Mouse (Mus musculus) brain, embryonic 14.5 days (tissue): Measurements from ENCODE around the gene Gm10912. TPM values are rescaled to one million over a fixed set of nuclear protein-coding genes. Genes with fewer than 3 reads are reported as not detected.
"Not testable (repeated sequence)": the region's sequence is repeated elsewhere in the genome, so short reads cannot be mapped to it uniquely, and the experiment has no call there.

ENCODE experiments used
- DNase-seq: peaks from one replicate; pipeline ENCODE4 v3.0.0-alpha.2; 2011; ENCODE audit warnings: low read depth
- CTCF ChIP-seq: fragments of 200-500 bp; IDR thresholded peaks from 2 replicates; pipeline ENCODE4 v1.5.1; 2012; ENCODE audit warnings: inconsistent platforms, mild to moderate bottlenecking, moderate library complexity, borderline replicate concordance; ENCODE audit not compliant: insufficient read depth, insufficient read length; ENCODE audit errors: extremely low read depth
- POLR2A ChIP-seq: fragments of 200-500 bp; IDR thresholded peaks from 2 replicates; pipeline ENCODE4 v1.6.1; 2012; ENCODE audit warnings: mild to moderate bottlenecking, inconsistent platforms, borderline replicate concordance; ENCODE audit not compliant: poor library complexity, insufficient read depth, insufficient read length, severe bottlenecking; ENCODE audit errors: extremely low read depth
- polyA plus RNA-seq: library from polyadenylated mRNA; depleted of rRNA; stranded (reverse); fragments of >200 nt; gene quantifications from 2 replicates; pipeline ENCODE4 v1.2.3, GENCODE M21; 2012; rRNA removed

Gm10912 gene
- 0.08 and 0.19 TPM in 2 replicates for polyA plus RNA-seq

DNA sequence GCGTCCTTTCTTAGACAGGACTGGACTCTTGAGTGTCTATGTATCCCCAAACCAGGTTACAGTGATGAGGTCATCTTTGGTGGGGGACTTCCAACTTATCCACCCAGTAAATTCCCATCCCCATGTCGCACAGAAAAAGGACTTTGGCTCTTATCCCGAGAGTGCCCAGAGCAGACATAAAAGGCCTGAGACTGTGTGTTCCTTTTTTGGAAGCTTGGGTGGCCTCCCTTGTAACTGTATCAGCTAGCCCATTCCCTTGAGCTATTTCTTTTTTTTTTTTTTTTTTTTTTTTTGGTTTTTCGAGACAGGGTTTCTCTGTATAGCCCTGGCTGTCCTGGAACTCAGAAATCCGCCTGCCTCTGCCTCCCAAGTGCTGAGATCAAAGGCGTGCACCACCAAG, at the start of gene Gm10912:
Gene Gm10912, plus strand, starts transcription at position 301 of the 400 bp plus-strand sequence.
- DNase-seq, result not testable (repeated sequence)

DNA sequence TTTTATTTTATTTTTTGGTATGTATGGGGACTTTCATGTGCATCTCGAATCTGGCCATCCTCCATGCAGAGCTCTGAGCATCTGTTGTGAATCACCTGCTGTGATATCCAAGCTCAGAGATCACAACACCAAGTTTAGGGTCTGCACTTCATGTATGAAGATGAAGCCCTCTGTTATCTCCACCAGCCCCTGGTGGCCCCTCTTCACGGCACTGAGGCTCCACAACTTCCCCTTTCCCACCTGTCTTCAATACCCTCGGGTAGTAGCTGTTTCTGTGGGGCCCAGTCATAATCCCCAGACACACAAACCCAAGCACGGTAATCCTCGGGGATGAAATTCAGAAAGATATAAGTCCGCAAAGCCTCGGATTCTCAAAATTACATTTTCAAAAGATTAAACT, 42.5 kb upstream of the Gm10912 start:
- TF ChIP-seq POLR2A (no peak), CTCF (no peak)
- no peak for DNase-seq

DNA sequence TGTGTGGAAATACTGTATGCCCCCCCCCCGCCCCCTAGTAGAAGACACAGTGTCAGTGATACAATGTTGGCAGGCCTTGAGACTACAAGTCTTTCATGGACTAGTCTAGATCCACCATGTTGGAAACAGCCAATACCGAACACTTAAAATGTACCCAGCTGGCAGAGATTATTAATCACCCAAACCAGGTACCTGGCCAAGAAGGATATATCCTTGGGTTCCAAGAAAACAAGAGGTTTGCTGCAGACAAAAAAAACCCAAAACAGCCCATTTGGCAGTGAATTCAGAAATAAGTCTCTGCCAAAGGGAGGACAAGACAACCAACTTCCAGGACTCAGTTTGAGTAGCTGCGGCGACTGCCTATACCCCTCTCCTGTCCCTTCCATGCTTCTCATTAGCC, 41.0 kb upstream of the Gm10912 start:
- no peak for DNase-seq
- TF ChIP-seq POLR2A (no peak), CTCF (no peak)

DNA sequence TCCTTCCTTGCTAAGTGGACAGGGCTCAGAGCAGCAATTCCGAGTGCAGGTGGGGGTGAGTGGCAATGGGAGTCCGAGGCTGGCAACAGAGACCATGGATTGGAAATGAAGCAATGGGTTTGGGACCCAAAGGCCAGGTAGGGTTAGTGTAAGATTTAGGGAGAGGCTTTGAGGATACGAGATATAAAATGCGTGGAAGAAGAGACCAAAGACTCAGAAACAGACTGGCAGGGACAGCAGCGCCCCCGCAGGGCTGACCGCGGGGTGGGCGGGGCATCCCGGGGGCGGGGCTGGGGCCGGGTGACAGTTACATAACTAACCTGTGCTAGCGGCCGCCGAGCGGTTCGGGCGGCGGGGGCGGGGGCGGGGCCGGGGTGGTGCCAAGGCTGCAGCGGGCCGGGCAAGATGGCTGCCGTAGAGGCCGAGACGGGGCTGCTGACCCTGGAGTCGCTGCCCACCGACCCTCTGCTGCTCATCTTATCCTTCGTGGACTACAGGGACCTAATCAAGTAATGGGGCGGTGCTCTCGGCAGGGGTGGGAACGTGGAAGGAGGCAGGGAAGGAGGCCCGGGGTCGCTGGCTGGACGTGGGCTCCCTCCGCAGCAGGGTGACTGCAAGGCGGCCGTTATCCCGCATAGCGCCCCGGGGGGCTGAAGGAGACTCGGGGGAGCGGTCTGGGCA, 38.0 kb upstream of the Gm10912 start, which contains the start of gene Fbxo3:
Gene Fbxo3, plus strand, starts transcription at position 264 of the 681 bp plus-strand sequence.
- DNase-seq, result peak; percentile 88
- TF ChIP-seq POLR2A (peak; percentile 73; the same call in 1 of the 2 replicates), CTCF (no peak)

DNA sequence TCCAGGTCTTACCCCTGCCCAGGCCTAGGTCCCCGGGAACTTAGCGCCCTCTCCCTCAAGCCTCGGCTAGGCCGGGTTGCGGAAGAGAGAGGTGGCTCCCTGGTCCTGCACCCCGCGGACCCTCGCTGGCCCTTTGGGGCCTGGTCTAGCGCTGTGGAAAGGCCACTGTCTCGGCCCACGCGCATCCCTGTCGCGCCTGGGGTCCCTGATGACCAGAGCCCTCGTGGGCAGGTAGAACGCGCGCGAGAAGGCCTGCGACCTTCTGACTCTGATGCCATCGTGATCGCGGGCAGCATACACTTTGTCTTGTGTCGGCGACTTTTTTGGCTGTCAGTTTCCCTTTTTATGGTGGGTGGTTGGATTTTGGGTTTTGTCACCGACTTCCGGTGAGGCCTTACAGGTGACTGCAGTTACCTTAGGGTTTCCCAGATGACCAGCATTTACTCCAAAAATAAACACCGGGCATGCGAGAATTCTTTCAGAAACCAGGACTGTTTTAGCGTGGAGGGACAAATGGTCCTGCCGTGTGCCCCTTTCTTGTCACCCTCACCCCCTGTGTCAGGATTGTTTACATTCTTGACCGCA, 37.4 kb upstream of the Gm10912 start, which contains the start of gene 4931422A03Rik:
Gene 4931422A03Rik, minus strand, starts transcription at position 223 of the 585 bp plus-strand sequence.
- DNase-seq, result no peak
- no peak for TF ChIP-seq POLR2A
- TF ChIP-seq CTCF, result no peak

DNA sequence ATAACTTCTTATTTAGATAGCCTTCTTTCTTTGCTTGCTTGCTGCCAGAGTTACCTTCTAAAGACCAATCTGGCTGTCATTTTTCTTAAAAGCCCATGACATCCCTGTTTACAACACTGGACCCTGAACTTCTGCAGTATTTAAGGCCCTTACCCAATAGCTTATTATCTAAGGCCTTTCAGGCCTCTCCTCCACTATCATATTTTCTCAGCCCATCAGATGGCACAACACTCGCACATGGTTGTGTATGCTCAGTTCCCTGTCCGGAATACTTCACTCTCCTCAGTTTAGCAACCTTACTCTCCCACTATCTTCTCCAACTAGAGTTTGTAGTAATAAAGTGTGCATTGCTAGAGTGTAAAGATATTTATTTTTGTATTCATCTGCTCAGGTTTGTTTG, 36.6 kb upstream of the Gm10912 start:
- DNase-seq, result no peak
- no peak for TF ChIP-seq CTCF
- no peak for TF ChIP-seq POLR2A

DNA sequence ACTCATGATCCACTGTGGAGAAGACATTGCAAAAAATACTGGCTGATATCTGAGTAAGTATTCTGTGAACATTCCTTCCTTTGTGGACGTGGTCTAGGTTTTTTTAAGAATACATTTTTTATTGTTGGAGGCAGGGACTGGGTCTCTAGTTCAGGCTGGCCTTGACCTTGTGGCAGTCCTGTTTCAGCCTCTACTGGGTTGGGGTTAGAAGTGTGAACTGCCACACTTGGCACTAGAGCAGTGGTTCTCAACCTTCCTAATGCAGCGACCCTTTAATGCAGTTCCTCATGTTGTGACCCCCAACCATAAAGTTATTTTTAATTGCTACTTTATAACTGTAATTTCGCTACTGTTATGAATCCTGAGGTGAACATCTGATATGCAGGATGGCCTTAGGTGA, 35.2 kb upstream of the Gm10912 start:
- DNase-seq, result no peak
- TF ChIP-seq POLR2A (no peak), CTCF (no peak)

DNA sequence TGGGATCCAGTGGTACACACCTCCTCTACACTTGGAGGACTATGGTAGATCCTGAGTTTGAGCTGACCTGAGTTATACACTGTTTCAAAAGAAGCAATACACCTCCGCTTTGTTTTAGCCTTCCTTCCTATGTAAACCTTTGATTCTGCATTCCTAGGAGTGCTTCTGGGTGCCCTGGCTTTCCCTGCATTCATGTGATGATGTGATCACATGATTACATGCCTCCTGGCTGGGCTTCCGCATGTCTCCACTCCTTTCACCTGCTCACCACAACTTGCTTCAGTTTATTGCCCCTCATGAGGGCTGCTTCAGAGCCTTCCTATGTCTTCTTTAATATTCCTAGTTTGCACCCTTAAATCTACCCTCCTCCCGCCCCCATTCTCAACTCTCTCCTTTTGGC, 33.6 kb upstream of the Gm10912 start:
- TF ChIP-seq CTCF (no peak), POLR2A (no peak)
- no peak for DNase-seq

DNA sequence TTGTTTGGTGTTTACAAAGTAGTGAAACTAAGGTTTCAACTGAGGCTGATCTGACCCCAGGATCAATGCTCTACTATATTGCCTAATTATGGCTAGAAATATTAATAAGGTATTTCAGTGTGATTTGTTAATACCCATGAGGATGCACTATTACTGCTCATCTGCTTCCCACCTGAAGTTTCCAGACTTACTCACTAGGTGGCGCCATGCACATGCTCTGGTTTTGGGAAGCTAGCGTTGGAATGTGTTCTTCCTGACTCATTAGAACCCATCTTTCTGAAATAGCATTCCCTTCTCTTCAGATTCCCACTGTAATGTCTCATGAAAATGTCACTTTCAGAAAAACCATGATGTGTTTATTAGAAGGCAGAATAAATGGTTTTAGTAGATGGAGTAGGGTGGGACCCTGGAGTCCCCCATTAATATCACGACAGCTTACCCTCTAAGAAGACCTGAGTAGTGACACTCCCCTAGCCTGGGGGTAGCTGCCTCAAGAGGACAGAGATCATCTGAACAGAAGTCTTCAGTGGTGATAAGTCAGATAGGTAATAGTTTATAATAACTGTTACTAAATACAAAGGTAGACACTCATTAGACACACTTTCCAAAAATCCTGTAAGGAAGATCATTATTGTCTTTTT, 30.7 kb upstream of the Gm10912 start:
- peak; percentile 77 for DNase-seq
- TF ChIP-seq CTCF (peak; percentile 82; the same call in 1 of the 2 replicates), POLR2A (no peak)

DNA sequence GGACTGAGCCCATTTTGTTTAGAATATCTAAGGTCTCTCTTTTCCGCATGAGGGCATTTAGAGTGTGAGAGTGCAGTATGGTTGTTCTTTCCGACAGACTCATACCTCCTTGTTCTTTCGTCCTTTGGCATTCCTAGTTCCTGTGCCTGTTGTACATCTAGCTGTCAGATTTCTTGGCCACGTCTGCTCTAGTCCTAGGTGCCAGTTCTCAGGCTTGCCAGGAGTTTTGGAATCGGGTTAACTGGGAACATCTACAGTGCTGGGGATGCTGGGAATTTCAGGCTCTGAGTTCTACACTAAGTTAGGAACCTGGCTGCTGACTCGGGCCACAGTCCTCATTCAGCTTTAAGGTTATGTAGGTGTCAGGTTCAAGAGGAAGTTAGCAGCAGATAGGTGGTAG, 30.0 kb upstream of the Gm10912 start:
- TF ChIP-seq POLR2A (no peak), CTCF (no peak)
- no peak for DNase-seq

DNA sequence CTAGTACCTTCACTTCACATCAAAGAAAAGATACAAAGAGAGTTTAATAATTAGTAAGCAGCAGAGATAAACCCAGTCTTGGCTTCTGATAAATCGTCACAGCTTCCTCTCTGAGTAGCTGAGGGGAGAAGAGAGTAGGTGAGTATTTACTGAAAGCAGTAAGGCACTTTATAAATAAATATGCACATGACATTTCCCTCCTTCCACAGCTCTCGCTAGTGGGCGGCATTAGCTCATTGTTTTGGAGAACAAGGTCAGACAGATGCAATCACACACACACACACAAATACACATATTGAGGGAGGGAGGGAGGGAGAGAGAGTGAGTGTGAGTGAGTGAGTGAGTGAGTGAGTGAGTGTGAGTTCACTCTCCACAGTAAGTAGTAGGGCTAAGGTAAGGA, 29.3 kb upstream of the Gm10912 start:
- no peak for DNase-seq

More for the DNA sequence above, 29.3 kb upstream of the Gm10912 start:
- TF ChIP-seq POLR2A (no peak), CTCF (no peak)
